Mouse (Mus musculus) ovary, adult 2 months (tissue): ENCODE results near the gene Grem1. TPM values are rescaled to one million over a fixed set of nuclear protein-coding genes. Genes with fewer than 3 reads are reported as not detected.

ENCODE experiments used
- polyA plus RNA-seq: library from polyadenylated mRNA; depleted of rRNA; stranded (reverse); fragments of >200 nt; gene quantifications from 2 replicates; pipeline ENCODE4 v1.2.3, GENCODE M21; 2012; rRNA removed

Grem1 gene
- polyA plus RNA-seq = 6.0 and 7.4 TPM in 2 replicates

GRCm38 (mm10) chr2:113758311-113759161 is at the start of gene Grem1:
Grem1 (minus strand) TSS chr2:113758646.

Other genes with a start within 250 kb of the Grem1 start
- gene Scg5, start 70.5 kb upstream of the Grem1 start, polyA plus RNA-seq = 2.1 and 2.8 TPM in 2 replicates
- 1.9 TPM in 2 replicates for gene Arhgap11a, start 90.0 kb upstream of the Grem1 start, polyA plus RNA-seq